Mouse (Mus musculus): ENCODE data around the gene Grpr. TPM values are rescaled to one million over a fixed set of nuclear protein-coding genes. Genes with fewer than 3 reads are reported as not detected.
A peak's percentile ranks its signal among the peaks of the same experiment; 100 is the strongest.

Gene Grpr
- 0.60 and 0.77 TPM in 2 replicates for polyA plus RNA-seq (2014; fragmentation: Nextera tagmentation; extraction: Ambion mirVana)

DNA sequence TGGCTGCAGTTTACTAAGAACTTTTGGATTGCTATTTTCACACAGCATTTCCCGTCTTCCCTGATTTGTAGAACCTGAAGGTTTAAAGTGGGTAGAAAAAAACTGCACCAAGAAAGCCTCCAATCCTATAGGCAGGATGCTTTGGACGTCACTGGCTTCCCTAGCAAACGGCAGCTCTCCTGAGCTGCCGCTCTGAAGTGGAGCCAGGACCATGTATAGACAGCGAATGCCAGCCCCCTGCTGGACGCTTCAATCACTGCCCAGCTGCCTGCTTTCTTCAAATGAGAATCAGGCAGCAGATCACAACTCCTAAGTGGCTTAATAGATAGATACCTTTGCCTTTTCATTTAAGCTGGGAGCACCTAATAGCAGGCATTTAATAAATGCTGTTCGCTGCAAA lies at the start of gene Grpr:
Gene Grpr, minus strand, starts transcription at position 12 of the 400 bp plus-strand sequence.
- Histone ChIP-seq H3K9me3 (ENCODE audit: control insufficient read depth, low read length) (no peaks in the 10 kb centered on the region), H3K4me3 (ENCODE audit: low read depth, low read length) (no peak within 1 kb of the TSS), H3K27me3 (replicated peaks; ENCODE audit: control insufficient read depth, insufficient read depth, low read length) (peaks cover 34% of the 10 kb centered on the region), H3K4me1 (ENCODE audit: control insufficient read depth, insufficient read depth, low read length) (no peaks in the 10 kb centered on the region), H3K4me2 (ENCODE audit: low read depth, low read length) (no peak within 1 kb of the TSS), H3K36me3 (ENCODE audit: control insufficient read depth, insufficient read depth, low read length) (no peaks in the 10 kb centered on the region), H3K9ac (ENCODE audit: low read depth, low read length) (no peak within 1 kb of the TSS), H3K27ac (replicated peaks; ENCODE audit: low read depth, low read length) (no peak within 1 kb of the TSS)
- DNase-seq (ENCODE audit: low spot score) (peak; percentile 86), ATAC-seq (ENCODE audit: low read depth) (peak; percentile 90)
- 15% methylated on average over 7 of the region's 7 CpGs for WGBS

DNA sequence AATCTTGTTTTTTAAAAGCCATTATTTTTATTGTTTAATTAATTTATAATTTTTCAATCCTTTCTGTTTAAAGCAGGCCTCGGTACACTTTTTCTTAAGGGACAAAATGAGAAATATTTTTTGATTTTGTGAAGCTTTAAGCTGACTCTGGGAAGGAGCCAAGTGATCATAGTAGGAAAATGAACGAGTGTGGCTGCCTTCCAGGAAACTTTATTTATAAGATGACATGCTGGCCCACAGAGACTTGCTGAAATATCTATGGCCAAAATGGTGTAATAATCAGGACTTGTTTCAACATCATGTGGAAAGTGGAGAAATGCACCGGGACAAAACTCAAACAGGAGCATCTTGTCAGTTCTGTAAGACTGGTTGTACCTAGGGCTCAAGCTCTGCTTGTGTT lies 11.0 kb upstream of the Grpr start:
- WGBS: 67% methylated on average over 3 of the region's 3 CpGs
- peak; percentile 16 for DNase-seq (ENCODE audit: low spot score)

DNA sequence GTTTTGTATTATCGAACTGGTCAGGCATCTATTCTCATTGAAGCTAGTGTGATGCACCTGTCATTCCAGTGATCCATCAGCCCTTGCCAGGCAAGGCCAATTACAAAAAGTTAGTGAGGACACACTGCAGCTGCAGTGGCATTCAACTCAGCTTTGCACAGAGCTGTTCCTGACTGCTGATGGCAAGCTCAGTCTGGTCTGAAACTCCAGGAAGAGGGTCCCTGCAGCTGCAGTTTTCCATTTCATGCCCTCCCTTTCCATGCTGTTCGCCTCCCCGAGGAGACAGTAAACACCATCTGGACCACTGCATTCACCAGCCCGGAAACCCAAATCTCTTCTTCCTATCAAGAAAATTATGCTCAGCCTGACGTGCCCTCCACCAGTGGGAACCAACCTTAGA lies 2.4 kb downstream of the Grpr start:
- Histone ChIP-seq H3K9me3 (ENCODE audit: control insufficient read depth, low read length) (no peaks in the 10 kb centered on the region), H3K36me3 (ENCODE audit: control insufficient read depth, insufficient read depth, low read length) (no peaks in the 10 kb centered on the region), H3K27me3 (replicated peaks; ENCODE audit: control insufficient read depth, insufficient read depth, low read length) (peaks cover 35% of the 10 kb centered on the region), H3K27ac (replicated peaks; ENCODE audit: low read depth, low read length) (no peak overlapping the region), H3K4me2 (ENCODE audit: low read depth, low read length) (no peak overlapping the region), H3K9ac (ENCODE audit: low read depth, low read length) (no peak overlapping the region), H3K4me1 (ENCODE audit: control insufficient read depth, insufficient read depth, low read length) (no peaks in the 10 kb centered on the region), H3K4me3 (ENCODE audit: low read depth, low read length) (no peak overlapping the region)
- no peak for ATAC-seq (ENCODE audit: low read depth)
- 70% methylated on average over 5 of the region's 5 CpGs for WGBS
- DNase-seq (ENCODE audit: low spot score): no peak

More for the DNA sequence above, 11.0 kb upstream of the Grpr start:
- H3K9ac ChIP-seq (ENCODE audit: low read depth, low read length): no peak overlapping the region
- no peaks in the 10 kb centered on the region for H3K4me1 ChIP-seq (ENCODE audit: control insufficient read depth, insufficient read depth, low read length)
- ATAC-seq (ENCODE audit: low read depth): no peak
- H3K9me3 ChIP-seq (ENCODE audit: control insufficient read depth, low read length): no peaks in the 10 kb centered on the region
- H3K27me3 ChIP-seq (replicated peaks; ENCODE audit: control insufficient read depth, insufficient read depth, low read length): peaks cover 7% of the 10 kb centered on the region; the same call in 1 of the 2 replicates
- no peak overlapping the region for H3K4me2 ChIP-seq (ENCODE audit: low read depth, low read length)
- no peaks in the 10 kb centered on the region for H3K36me3 ChIP-seq (ENCODE audit: control insufficient read depth, insufficient read depth, low read length)
- no peak overlapping the region for H3K27ac ChIP-seq (replicated peaks; ENCODE audit: low read depth, low read length)
- no peak overlapping the region for H3K4me3 ChIP-seq (ENCODE audit: low read depth, low read length)

DNA sequence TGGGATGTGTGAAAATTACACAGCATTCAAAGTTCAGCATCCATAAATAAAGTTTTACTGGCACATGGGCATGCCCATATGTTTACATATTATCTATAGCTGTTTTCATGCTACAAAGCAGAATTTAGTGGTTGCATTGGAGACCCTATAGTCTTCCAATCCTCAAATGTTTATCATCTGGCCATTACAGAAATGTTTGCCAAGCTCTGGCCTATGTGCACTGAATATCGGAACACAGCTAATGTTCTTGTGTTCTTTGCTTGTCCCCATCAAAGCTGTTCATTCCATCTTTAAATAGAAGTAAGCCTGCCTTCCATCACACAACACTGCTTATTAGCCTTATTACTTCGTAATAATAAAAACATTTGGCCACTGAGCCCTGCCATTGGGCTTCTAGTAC lies 16.6 kb downstream of the Grpr start:
- Histone ChIP-seq H3K4me2 (ENCODE audit: low read depth, low read length) (no peak overlapping the region), H3K9ac (ENCODE audit: low read depth, low read length) (no peak overlapping the region), H3K36me3 (ENCODE audit: control insufficient read depth, insufficient read depth, low read length) (no peaks in the 10 kb centered on the region), H3K9me3 (ENCODE audit: control insufficient read depth, low read length) (no peaks in the 10 kb centered on the region), H3K27ac (replicated peaks; ENCODE audit: low read depth, low read length) (no peak overlapping the region), H3K27me3 (replicated peaks; ENCODE audit: control insufficient read depth, insufficient read depth, low read length) (peaks cover 11% of the 10 kb centered on the region), H3K4me1 (ENCODE audit: control insufficient read depth, insufficient read depth, low read length) (no peaks in the 10 kb centered on the region), H3K4me3 (ENCODE audit: low read depth, low read length) (no peak overlapping the region)
- no peak for ATAC-seq (ENCODE audit: low read depth)
- 62% methylated on average over 2 of the region's 2 CpGs for WGBS
- no peak for DNase-seq (ENCODE audit: low spot score)

DNA sequence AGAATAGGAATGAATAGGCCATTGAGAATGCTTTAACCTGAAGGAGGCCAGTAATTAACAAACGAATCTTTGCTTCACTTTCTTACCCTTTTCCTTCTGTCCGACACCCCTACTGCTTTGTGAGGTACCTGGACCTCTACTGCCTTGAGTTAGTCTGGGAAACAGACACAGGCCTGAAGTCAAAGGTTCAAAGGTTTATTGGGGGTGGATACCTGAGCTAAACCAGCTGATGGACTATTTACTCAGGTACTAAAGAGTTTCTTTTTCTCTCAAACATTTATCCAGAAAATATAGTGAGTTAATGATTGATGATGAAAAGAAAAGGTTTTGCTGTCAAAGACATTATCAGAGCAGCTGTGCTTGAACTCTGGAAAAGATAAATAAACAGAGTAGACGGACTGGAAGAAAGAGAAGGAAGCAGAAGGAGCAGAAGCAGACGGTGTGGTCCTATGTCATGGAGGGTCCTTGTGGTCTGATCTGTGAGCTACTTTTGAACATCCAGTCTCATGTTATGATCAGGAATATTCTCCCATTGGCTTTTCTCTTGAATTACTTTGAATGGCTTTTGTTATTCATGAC lies 30.4 kb downstream of the Grpr start:
- no peaks in the 10 kb centered on the region for H3K36me3 ChIP-seq (ENCODE audit: control insufficient read depth, insufficient read depth, low read length)
- no peak overlapping the region for H3K4me3 ChIP-seq (ENCODE audit: low read depth, low read length)
- no peak for ATAC-seq (ENCODE audit: low read depth)
- 0 out of 2 replicates have a peak, but pooled peaks cover 4% of the 10 kb centered on the region for H3K27me3 ChIP-seq (replicated peaks; ENCODE audit: control insufficient read depth, insufficient read depth, low read length)
- DNase-seq (ENCODE audit: low spot score): no peak
- H3K27ac ChIP-seq (replicated peaks; ENCODE audit: low read depth, low read length): no peak overlapping the region
- H3K4me1 ChIP-seq (ENCODE audit: control insufficient read depth, insufficient read depth, low read length): no peaks in the 10 kb centered on the region
- H3K4me2 ChIP-seq (ENCODE audit: low read depth, low read length): no peak overlapping the region
- no peaks in the 10 kb centered on the region for H3K9me3 ChIP-seq (ENCODE audit: control insufficient read depth, low read length)
- H3K9ac ChIP-seq (ENCODE audit: low read depth, low read length): no peak overlapping the region
- WGBS: 69% methylated on average over 4 of the region's 4 CpGs

DNA sequence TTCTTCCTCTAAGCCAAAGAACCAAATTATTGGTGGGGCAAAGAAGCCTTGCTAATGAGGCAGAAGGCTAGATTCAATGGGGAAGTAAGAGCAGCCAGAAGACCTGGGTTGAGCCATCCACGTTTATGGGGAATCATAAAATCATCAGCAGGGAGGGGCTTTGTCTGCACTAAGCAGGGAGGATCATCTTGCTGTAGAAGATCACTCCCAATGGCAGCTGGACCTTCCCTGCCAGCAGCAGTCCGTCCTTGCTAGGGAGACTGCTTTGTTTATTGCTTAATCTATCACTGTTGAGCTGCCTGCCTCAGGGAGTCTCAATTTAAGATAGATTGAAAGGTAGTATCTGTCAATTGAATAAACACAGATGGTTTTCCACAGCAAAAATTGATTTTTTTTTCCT lies 37.7 kb downstream of the Grpr start:
- no peak overlapping the region for H3K4me2 ChIP-seq (ENCODE audit: low read depth, low read length)
- 47% methylated on average over 2 of the region's 2 CpGs for WGBS
- no peak overlapping the region for H3K27ac ChIP-seq (replicated peaks; ENCODE audit: low read depth, low read length)
- no peaks in the 10 kb centered on the region for H3K9me3 ChIP-seq (ENCODE audit: control insufficient read depth, low read length)
- ATAC-seq (ENCODE audit: low read depth) (no peak), DNase-seq (ENCODE audit: low spot score) (no peak)
- no peaks in the 10 kb centered on the region for H3K4me1 ChIP-seq (ENCODE audit: control insufficient read depth, insufficient read depth, low read length)
- H3K27me3 ChIP-seq (replicated peaks; ENCODE audit: control insufficient read depth, insufficient read depth, low read length): peaks cover 22% of the 10 kb centered on the region
- H3K36me3 ChIP-seq (ENCODE audit: control insufficient read depth, insufficient read depth, low read length): no peaks in the 10 kb centered on the region
- no peak overlapping the region for H3K9ac ChIP-seq (ENCODE audit: low read depth, low read length)
- H3K4me3 ChIP-seq (ENCODE audit: low read depth, low read length): no peak overlapping the region

DNA sequence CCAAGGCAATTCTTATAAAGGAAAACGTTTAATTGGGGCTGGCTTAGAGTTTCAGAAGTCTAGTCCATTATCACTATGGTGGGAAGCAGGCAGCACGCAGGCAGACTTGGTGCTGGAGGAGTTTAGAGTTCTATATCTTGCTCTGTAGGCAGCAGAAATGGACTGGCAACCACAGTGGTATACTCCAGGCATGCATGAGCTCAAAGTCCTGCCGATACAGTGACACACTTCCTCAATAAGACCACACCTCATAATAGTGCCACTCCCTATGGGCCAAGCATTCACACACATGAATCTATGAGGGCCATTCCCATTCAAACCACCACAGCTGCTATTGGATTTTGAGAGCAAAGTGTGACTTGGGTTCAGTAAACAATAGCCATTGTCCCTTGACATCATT lies 47.4 kb downstream of the Grpr start:
- H3K9ac ChIP-seq (ENCODE audit: low read depth, low read length): no peak overlapping the region
- no peaks in the 10 kb centered on the region for H3K4me1 ChIP-seq (ENCODE audit: control insufficient read depth, insufficient read depth, low read length)
- no peak for ATAC-seq (ENCODE audit: low read depth)
- no peak for DNase-seq (ENCODE audit: low spot score)
- no peak overlapping the region for H3K4me3 ChIP-seq (ENCODE audit: low read depth, low read length)
- H3K36me3 ChIP-seq (ENCODE audit: control insufficient read depth, insufficient read depth, low read length): no peaks in the 10 kb centered on the region
- H3K27me3 ChIP-seq (replicated peaks; ENCODE audit: control insufficient read depth, insufficient read depth, low read length): 0 out of 2 replicates have a peak, but pooled peaks cover 3% of the 10 kb centered on the region
- 72% methylated on average over 3 of the region's 3 CpGs for WGBS
- H3K9me3 ChIP-seq (ENCODE audit: control insufficient read depth, low read length): no peaks in the 10 kb centered on the region
- H3K4me2 ChIP-seq (ENCODE audit: low read depth, low read length): no peak overlapping the region
- no peak overlapping the region for H3K27ac ChIP-seq (replicated peaks; ENCODE audit: low read depth, low read length)

Other genes with a start within 250 kb of the Grpr start
- 0.14 and 0.17 TPM in 2 replicates for gene Rnf138rt1, start 211.7 kb upstream of the Grpr start, polyA plus RNA-seq (2014; fragmentation: Nextera tagmentation; extraction: Ambion mirVana)

Data from embryonic facial prominence, embryonic 14.5 days (tissue).